Mouse (Mus musculus) urinary bladder, adult 18-20 months (tissue): ENCODE results near the gene Foxk1.

ENCODE experiments used
- DNase-seq, 2 experiments: peaks; one replicate each; pipeline ENCODE4 v3.0.0; 2022; ENCODE audit warnings: low spot score in 2 of 2, mixed read lengths in 2 of 2

Gene Foxk1

GRCm38 (mm10) chr5:142420317-142420716 is 19.0 kb downstream of the Foxk1 start:
- no peak for DNase-seq

GRCm38 (mm10) chr5:142420920-142421319 is 19.6 kb downstream of the Foxk1 start:
- DNase-seq, result no peak

- DNase-seq, result no peak
Measured at GRCm38 (mm10) chr5:142421886-142422285, 20.6 kb downstream of the Foxk1 start.

- no peak for DNase-seq
Measured at GRCm38 (mm10) chr5:142423141-142423540, 21.8 kb downstream of the Foxk1 start.

- DNase-seq, result no peak
Measured at GRCm38 (mm10) chr5:142423701-142424100, 22.4 kb downstream of the Foxk1 start.

- peak in 1 of 2 experiments; percentile 78 for DNase-seq
Measured at GRCm38 (mm10) chr5:142424627-142425349, 23.5 kb downstream of the Foxk1 start.

GRCm38 (mm10) chr5:142426476-142426875 is 25.2 kb downstream of the Foxk1 start:
- no peak for DNase-seq

GRCm38 (mm10) chr5:142427876-142428275 is 26.6 kb downstream of the Foxk1 start:
- no peak for DNase-seq

GRCm38 (mm10) chr5:142428691-142429090 is 27.4 kb downstream of the Foxk1 start:
- DNase-seq, result no peak

- DNase-seq, result no peak
Measured at GRCm38 (mm10) chr5:142431029-142431428, 29.7 kb downstream of the Foxk1 start.

GRCm38 (mm10) chr5:142431811-142432434 is 30.6 kb downstream of the Foxk1 start:
- no peak for DNase-seq

- DNase-seq, result no peak
Measured at GRCm38 (mm10) chr5:142432695-142433094, 31.4 kb downstream of the Foxk1 start.

- no peak for DNase-seq
Measured at GRCm38 (mm10) chr5:142434052-142434451, 32.8 kb downstream of the Foxk1 start.

- no peak for DNase-seq
Measured at GRCm38 (mm10) chr5:142435736-142436135, 34.4 kb downstream of the Foxk1 start.

- no peak for DNase-seq
Measured at GRCm38 (mm10) chr5:142438380-142438938, 37.2 kb downstream of the Foxk1 start.

GRCm38 (mm10) chr5:142439911-142440432 is 38.7 kb downstream of the Foxk1 start:
- peak in 1 of 2 experiments; percentile 45 for DNase-seq

- DNase-seq, result peak; percentile 81 to 96
Measured at GRCm38 (mm10) chr5:142440451-142441147, 39.3 kb downstream of the Foxk1 start.

- no peak for DNase-seq
Measured at GRCm38 (mm10) chr5:142441332-142442044, 40.2 kb downstream of the Foxk1 start.

- no peak for DNase-seq
Measured at GRCm38 (mm10) chr5:142442045-142442440, 40.7 kb downstream of the Foxk1 start.

GRCm38 (mm10) chr5:142443514-142443913 is 42.2 kb downstream of the Foxk1 start:
- no peak for DNase-seq

GRCm38 (mm10) chr5:142443994-142444393 is 42.7 kb downstream of the Foxk1 start:
- no peak for DNase-seq
